10 mouse cellular contexts compared by ENCODE assay signal in the genomic region with DNA sequence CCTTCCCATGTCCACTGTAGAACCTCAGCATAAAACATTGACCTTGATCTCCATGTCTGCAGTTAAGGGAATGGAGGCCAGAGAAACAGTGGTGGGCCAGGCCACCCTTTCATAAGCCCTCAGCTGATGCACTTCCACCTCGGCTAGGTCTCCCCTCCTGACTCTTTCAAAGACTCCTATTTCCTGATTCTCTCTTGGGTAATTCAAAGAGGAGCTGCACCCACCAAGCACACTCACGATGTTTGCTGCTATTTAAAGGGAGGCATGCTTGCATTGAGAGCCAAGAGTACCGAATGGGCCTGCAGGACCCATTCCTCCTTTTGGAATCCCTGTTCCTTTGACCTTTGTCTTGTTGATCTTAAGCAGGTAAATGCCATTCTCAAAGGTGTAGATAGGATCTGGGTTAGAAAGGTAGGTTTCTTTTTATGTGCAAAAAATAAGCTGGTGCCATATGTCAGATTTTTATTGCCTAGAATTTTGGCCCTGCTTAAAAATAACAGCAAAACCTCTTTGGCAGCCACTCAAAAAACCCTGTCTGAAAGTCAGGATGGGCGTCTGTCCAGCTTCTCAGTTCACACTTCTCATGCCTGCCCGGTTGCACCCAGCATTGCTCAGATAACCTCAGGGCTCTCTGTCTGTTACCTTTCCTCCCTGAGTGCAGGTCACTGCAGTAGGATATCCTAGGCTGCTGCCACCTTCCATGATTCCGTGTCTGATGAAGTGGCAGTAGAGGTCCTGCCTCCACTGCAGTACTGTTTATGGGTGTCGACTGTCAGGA.
DNase-seq lines count a peak whose midpoint lies in the region; ATAC-seq and TF ChIP-seq lines count a peak whose summit lies in the region.
"Had no signal": no experiment of that assay in that cellular context is flagged by ENCODE, and none has a peak within 500 bp of the region (broad histone marks: within the 10 kb centered on the region; RNA-seq: fewer than 3 reads in every experiment).

No protein-coding gene starts in this region.

- H3K9me3 ChIP-seq in heart, embryonic 10.5 days = no peaks in the 10 kb centered on the region
- H3K9me3 ChIP-seq in midbrain, postnatal 0 days (ENCODE audit: low read length) = no peaks in the 10 kb centered on the region
- H3K9me3 ChIP-seq in intestine, embryonic 15.5 days = no peaks in the 10 kb centered on the region

- DNase-seq in heart, adult 11 months = peak; percentile 94
- no peak for DNase-seq in heart, embryonic 10.5 days (ENCODE audit: low spot score)
- peak; percentile 80 for DNase-seq in NIH3T3 (ENCODE audit: low read depth)
- peak; percentile 68 for DNase-seq in cerebellum, postnatal 10 days
- peak; percentile 78 to 80 for DNase-seq in heart, postnatal 10 days
- no peak for DNase-seq in midbrain, postnatal 0 days (ENCODE audit: low spot score)
- no peak for DNase-seq in embryo, embryonic 10.5 days (ENCODE audit: low spot score)
- DNase-seq: retina, postnatal 1 day had no signal

- no peak overlapping the region for H3K4me2 ChIP-seq in midbrain, postnatal 0 days (ENCODE audit: low read depth, low read length, poor library complexity, severe bottlenecking)
- no peak overlapping the region for H3K4me2 ChIP-seq in intestine, embryonic 15.5 days (replicated peaks)

- no peak overlapping the region for H3K4me3 ChIP-seq in heart, embryonic 10.5 days
- H3K4me3 ChIP-seq in midbrain, postnatal 0 days (ENCODE audit: low read depth, low read length) = no peak overlapping the region
- H3K4me3 ChIP-seq in intestine, embryonic 15.5 days (replicated peaks) = no peak overlapping the region

- 54% methylated on average over 7 of the region's 7 CpGs for WGBS in heart, embryonic 10.5 days
- WGBS in midbrain, postnatal 0 days = 71% methylated on average over 7 of the region's 7 CpGs
- 63% methylated on average over 7 of the region's 7 CpGs for WGBS in intestine, embryonic 15.5 days

- no peaks in the 10 kb centered on the region for H3K27me3 ChIP-seq in heart, embryonic 10.5 days (ENCODE audit: insufficient read depth, poor library complexity, severe bottlenecking)
- H3K27me3 ChIP-seq in midbrain, postnatal 0 days (ENCODE audit: insufficient read depth, low read length) = no peaks in the 10 kb centered on the region
- no peaks in the 10 kb centered on the region for H3K27me3 ChIP-seq in intestine, embryonic 15.5 days (replicated peaks)

- intact Hi-C loops in heart, postnatal 10 days (cut with DNase I) = loop anchor here (5.0 kb wide), 1 partner anchor 36 kb away; no protein-coding TSS in a partner anchor

- no peaks in the 10 kb centered on the region for H3K36me3 ChIP-seq in heart, embryonic 10.5 days
- H3K36me3 ChIP-seq in midbrain, postnatal 0 days (ENCODE audit: insufficient read depth, low read length) = no peaks in the 10 kb centered on the region
- H3K36me3 ChIP-seq in intestine, embryonic 15.5 days = no peaks in the 10 kb centered on the region

- ATAC-seq in midbrain, postnatal 0 days (ENCODE audit: low FRiP score) = no peak
- ATAC-seq in intestine, embryonic 15.5 days = no peak

- TF ChIP-seq CTCF in midbrain, postnatal 0 days (IDR thresholded peaks at IDR 0.05) = no peak

- H3K9ac ChIP-seq in midbrain, postnatal 0 days (replicated peaks; ENCODE audit: low read length, poor library complexity, severe bottlenecking) = no peak overlapping the region
- H3K9ac ChIP-seq in intestine, embryonic 15.5 days = no peak overlapping the region

- H3K27ac ChIP-seq in heart, embryonic 10.5 days = no peak overlapping the region
- H3K27ac ChIP-seq in midbrain, postnatal 0 days (ENCODE audit: low read depth, low read length) = no peak overlapping the region
- H3K27ac ChIP-seq in intestine, embryonic 15.5 days = no peak overlapping the region
- H3K27ac ChIP-seq: macrophage had no signal

- H3K4me1 ChIP-seq in heart, embryonic 10.5 days = peaks cover 32% of the 10 kb centered on the region
- no peaks in the 10 kb centered on the region for H3K4me1 ChIP-seq in midbrain, postnatal 0 days (ENCODE audit: insufficient read depth, low read length)
- 0 out of 2 replicates have a peak, but pooled peaks cover 4% of the 10 kb centered on the region for H3K4me1 ChIP-seq in intestine, embryonic 15.5 days (replicated peaks)

Comparison
In these comparisons a context has a peak if more than half of its experiments do, and no peak if none do; other contexts are left out.
1. DNase-seq: peak in heart, adult 11 months (single experiment), NIH3T3 (single experiment), cerebellum, postnatal 10 days (2 of 2) and heart, postnatal 10 days (2 of 2); none in heart, embryonic 10.5 days (single experiment), midbrain, postnatal 0 days (single experiment) and embryo, embryonic 10.5 days (single experiment).